Mouse (Mus musculus): ENCODE data around the gene Irs1. TPM values are rescaled to one million over a fixed set of nuclear protein-coding genes. Genes with fewer than 3 reads are reported as not detected.

Irs1 gene
- total and polyA plus RNA-seq, 3 experiments = not detected

- Histone ChIP-seq H3K4me3 (replicated peaks in 1 of 3; ENCODE audit: low read depth in 2 of 3, low read length in 2 of 3, poor library complexity in 1 of 3) (no peak overlapping the region), H3K4me1 (ENCODE audit: control insufficient read depth in 1 of 2, insufficient read depth in 2 of 2) (no peaks in the 10 kb centered on the region), H3K79me2 (replicated peaks; ENCODE audit: control insufficient read depth, extremely low read depth, insufficient read depth, poor library complexity, severe bottlenecking) (no peaks in the 10 kb centered on the region), H3K9me3 (replicated peaks; ENCODE audit: low read length) (no peaks in the 10 kb centered on the region), H3K27me3 (replicated peaks) (no peaks in the 10 kb centered on the region), H3K9ac (ENCODE audit: insufficient read depth, low read depth) (no peak overlapping the region), H3K4me2 (ENCODE audit: insufficient read depth, low read depth, poor library complexity, severe bottlenecking) (no peak overlapping the region), H3K36me3 (replicated peaks in 1 of 2; ENCODE audit: control insufficient read depth in 1 of 2, insufficient read depth in 1 of 2, low read length in 1 of 2) (no peaks in the 10 kb centered on the region), H3K27ac (ENCODE audit: insufficient read depth, low read depth) (no peak overlapping the region)
- no peak for TF ChIP-seq JUN (IDR thresholded peaks at IDR 0.05; ENCODE audit: insufficient read depth, low read depth, low read length)
- no peak for TF ChIP-seq SMC3 (IDR thresholded peaks at IDR 0.05; ENCODE audit: low read depth, low read length)
- no peak for TF ChIP-seq KAT2A (IDR thresholded peaks at IDR 0.05; ENCODE audit: insufficient replicate concordance, low read length)
- in situ Hi-C loops (cut with MboI; ENCODE audit: low pct_ligation_motif_present, low pct_unique_long_range_greater_than_20kb, low sequenced_read_pairs) = loop anchor here (25.0 kb wide), 1 partner anchor 970 kb away; no protein-coding TSS in a partner anchor
- dilution Hi-C loops (cut with MboI; ENCODE audit: extremely low pct_ligation_motif_present, extremely low pct_unique_long_range_greater_than_20kb, low sequenced_read_pairs) = no loop called here
- no peak for DNase-seq (ENCODE audit: extremely low read depth)
Measured at GRCm38 (mm10) chr1:82281823-82282222, 9.4 kb downstream of the Irs1 start.

DNA sequence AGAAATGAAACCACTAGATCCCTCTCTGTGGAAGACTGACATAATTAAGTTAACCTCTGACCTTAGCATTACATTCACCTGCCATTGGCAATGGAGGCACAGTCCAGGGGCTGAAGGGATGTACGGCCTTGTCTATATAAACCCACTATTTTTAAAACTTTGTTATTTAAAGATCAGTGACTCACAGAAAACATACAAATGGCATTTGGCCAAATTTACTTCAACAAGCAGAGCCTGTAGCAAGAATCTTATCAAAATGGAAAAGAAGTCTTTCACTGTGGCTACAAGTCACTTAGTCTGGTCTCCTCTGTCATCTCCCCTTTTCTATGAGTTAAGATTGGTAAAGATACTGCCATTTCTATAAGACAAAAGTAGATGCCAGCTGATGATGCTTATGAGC lies 11.4 kb downstream of the Irs1 start:
- Histone ChIP-seq H3K36me3 (replicated peaks in 1 of 2; ENCODE audit: control insufficient read depth in 1 of 2, insufficient read depth in 1 of 2, low read length in 1 of 2) (no peaks in the 10 kb centered on the region), H3K9me3 (replicated peaks; ENCODE audit: low read length) (no peaks in the 10 kb centered on the region), H3K27me3 (replicated peaks) (no peaks in the 10 kb centered on the region), H3K9ac (ENCODE audit: insufficient read depth, low read depth) (no peak overlapping the region), H3K4me2 (ENCODE audit: insufficient read depth, low read depth, poor library complexity, severe bottlenecking) (no peak overlapping the region), H3K4me1 (ENCODE audit: control insufficient read depth in 1 of 2, insufficient read depth in 2 of 2) (no peaks in the 10 kb centered on the region), H3K79me2 (replicated peaks; ENCODE audit: control insufficient read depth, extremely low read depth, insufficient read depth, poor library complexity, severe bottlenecking) (no peaks in the 10 kb centered on the region), H3K4me3 (replicated peaks in 1 of 3; ENCODE audit: low read depth in 2 of 3, low read length in 2 of 3, poor library complexity in 1 of 3) (no peak overlapping the region), H3K27ac (ENCODE audit: insufficient read depth, low read depth) (no peak overlapping the region)
- DNase-seq (ENCODE audit: extremely low read depth) = no peak
- dilution Hi-C loops (cut with MboI; ENCODE audit: extremely low pct_ligation_motif_present, extremely low pct_unique_long_range_greater_than_20kb, low sequenced_read_pairs) = no loop called here
- TF ChIP-seq SIN3A (IDR thresholded peaks at IDR 0.05; ENCODE audit: low read length) (no peak), MXI1 (IDR thresholded peaks at IDR 0.05; ENCODE audit: low read depth, low read length) (no peak), USF1 (IDR thresholded peaks at IDR 0.05; ENCODE audit: low read depth, low read length) (no peak), BHLHE40 (IDR thresholded peaks at IDR 0.05; ENCODE audit: low read depth, low read length) (no peak), ELF1 (IDR thresholded peaks at IDR 0.05; ENCODE audit: low read depth, low read length) (no peak)
- in situ Hi-C loops (cut with MboI; ENCODE audit: low pct_ligation_motif_present, low pct_unique_long_range_greater_than_20kb, low sequenced_read_pairs) = loop anchor here (25.0 kb wide), 1 partner anchor 967 kb away; no protein-coding TSS in a partner anchor

DNA sequence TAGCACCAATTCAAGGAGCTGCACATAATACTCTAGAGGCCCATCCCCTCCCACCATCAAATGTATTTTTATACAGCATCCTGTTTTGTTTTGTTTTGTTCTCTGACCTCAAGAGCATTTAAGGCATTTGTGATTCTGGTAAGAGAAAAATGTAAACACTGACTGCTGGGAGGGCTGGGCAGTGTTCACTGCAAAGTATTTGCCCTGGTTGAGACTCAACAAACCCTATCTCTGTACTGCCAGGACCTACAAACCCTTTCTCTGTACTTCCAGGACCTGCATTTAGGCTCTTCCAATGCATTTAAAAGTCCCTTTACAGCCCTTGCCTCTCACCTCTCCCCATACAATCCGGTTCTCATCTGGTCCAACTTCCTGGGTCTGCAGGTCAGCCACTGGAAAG lies 16.9 kb downstream of the Irs1 start:
- in situ Hi-C loops (cut with MboI; ENCODE audit: low pct_ligation_motif_present, low pct_unique_long_range_greater_than_20kb, low sequenced_read_pairs) = no loop called here

More for the DNA sequence above, 16.9 kb downstream of the Irs1 start:
- no peaks in the 10 kb centered on the region for H3K4me1 ChIP-seq (ENCODE audit: control insufficient read depth in 1 of 2, insufficient read depth in 2 of 2)
- H3K36me3 ChIP-seq (replicated peaks in 1 of 2; ENCODE audit: control insufficient read depth in 1 of 2, insufficient read depth in 1 of 2, low read length in 1 of 2) = no peaks in the 10 kb centered on the region
- H3K9ac ChIP-seq (ENCODE audit: insufficient read depth, low read depth) = no peak overlapping the region
- no peaks in the 10 kb centered on the region for H3K9me3 ChIP-seq (replicated peaks; ENCODE audit: low read length)
- H3K4me3 ChIP-seq (replicated peaks in 1 of 3; ENCODE audit: low read depth in 2 of 3, low read length in 2 of 3, poor library complexity in 1 of 3) = no peak overlapping the region
- no peaks in the 10 kb centered on the region for H3K27me3 ChIP-seq (replicated peaks)
- H3K27ac ChIP-seq (ENCODE audit: insufficient read depth, low read depth) = no peak overlapping the region
- TF ChIP-seq KAT2A (IDR thresholded peaks at IDR 0.05; ENCODE audit: insufficient replicate concordance, low read length) (no peak), MEF2A (IDR thresholded peaks at IDR 0.05; ENCODE audit: borderline replicate concordance, low read depth, low read length) (no peak), IRF4 (IDR thresholded peaks at IDR 0.05; ENCODE audit: low read depth, low read length) (no peak), PAX5 (IDR thresholded peaks at IDR 0.05; ENCODE audit: low read length) (no peak), RCOR1 (conservative IDR thresholded peaks at IDR 0.05; ENCODE audit: low read depth, low read length) (no peak), E2F4 (IDR thresholded peaks at IDR 0.05; ENCODE audit: insufficient replicate concordance, low read depth, low read length) (no peak), NRF1 (IDR thresholded peaks at IDR 0.05; ENCODE audit: low read depth, low read length) (no peak), GABPA (IDR thresholded peaks at IDR 0.05; ENCODE audit: insufficient replicate concordance, low read depth, low read length) (no peak), CHD2 (IDR thresholded peaks at IDR 0.05; ENCODE audit: low read length) (no peak), SMC3 (IDR thresholded peaks at IDR 0.05; ENCODE audit: low read depth, low read length) (no peak)
- H3K4me2 ChIP-seq (ENCODE audit: insufficient read depth, low read depth, poor library complexity, severe bottlenecking) = no peak overlapping the region
- DNase-seq (ENCODE audit: extremely low read depth) = no peak
- H3K79me2 ChIP-seq (replicated peaks; ENCODE audit: control insufficient read depth, extremely low read depth, insufficient read depth, poor library complexity, severe bottlenecking) = no peaks in the 10 kb centered on the region
- dilution Hi-C loops (cut with MboI; ENCODE audit: extremely low pct_ligation_motif_present, extremely low pct_unique_long_range_greater_than_20kb, low sequenced_read_pairs) = no loop called here

Data from CH12.LX (cell line).